Mouse (Mus musculus) splenic B cell, adult 2 months (primary cell): ENCODE results near the gene Ccdc12.

Experiments
- DNase-seq: peaks from one replicate; pipeline ENCODE4 v3.0.0-alpha.2; 2011; ENCODE audit warnings: low read depth, low spot score
- H3K27me3 ChIP-seq: 2 replicates; pipeline ENCODE4 v1.6.1; 2012; ENCODE audit warnings: mild to moderate bottlenecking, low read length, moderate library complexity, mixed read lengths; ENCODE audit not compliant: control insufficient read depth, poor library complexity, insufficient read depth, severe bottlenecking
- H3K36me3 ChIP-seq: 2 replicates; pipeline ENCODE4 v1.6.1; 2012; ENCODE audit warnings: mild to moderate bottlenecking, low read length, moderate library complexity, mixed read lengths; ENCODE audit not compliant: control insufficient read depth, poor library complexity, insufficient read depth, severe bottlenecking

Gene Ccdc12

GRCm38 (mm10) chr9:110719977-110720376 is 63.7 kb downstream of the Ccdc12 start:
- Histone ChIP-seq H3K27me3 (no peaks in the 10 kb centered on the region), H3K36me3 (no peaks in the 10 kb centered on the region)
- DNase-seq: no peak

- no peaks in the 10 kb centered on the region for H3K36me3 ChIP-seq
- no peak for DNase-seq
Observed at GRCm38 (mm10) chr9:110722060-110722459, 65.8 kb downstream of the Ccdc12 start.

GRCm38 (mm10) chr9:110725721-110726135 is 69.4 kb downstream of the Ccdc12 start:
- Histone ChIP-seq H3K36me3 (no peaks in the 10 kb centered on the region), H3K27me3 (no peaks in the 10 kb centered on the region)
- no peak for DNase-seq

More at GRCm38 (mm10) chr9:110722060-110722459, 65.8 kb downstream of the Ccdc12 start:
- H3K27me3 ChIP-seq: no peaks in the 10 kb centered on the region

GRCm38 (mm10) chr9:110726867-110727266 is 70.6 kb downstream of the Ccdc12 start:
- Histone ChIP-seq H3K36me3 (no peaks in the 10 kb centered on the region), H3K27me3 (no peaks in the 10 kb centered on the region)
- DNase-seq: peak; percentile 17

- H3K36me3 ChIP-seq: no peaks in the 10 kb centered on the region
- no peaks in the 10 kb centered on the region for H3K27me3 ChIP-seq
- DNase-seq: peak; percentile 56
Observed at GRCm38 (mm10) chr9:110729841-110730240, 73.5 kb downstream of the Ccdc12 start.

- H3K27me3 ChIP-seq: no peaks in the 10 kb centered on the region
- DNase-seq: no peak
- H3K36me3 ChIP-seq: no peaks in the 10 kb centered on the region
Observed at GRCm38 (mm10) chr9:110731859-110732258, 75.6 kb downstream of the Ccdc12 start.

- H3K36me3 ChIP-seq: no peaks in the 10 kb centered on the region
- H3K27me3 ChIP-seq: no peaks in the 10 kb centered on the region
- DNase-seq: peak; percentile 57
Observed at GRCm38 (mm10) chr9:110732623-110733022, 76.3 kb downstream of the Ccdc12 start.

GRCm38 (mm10) chr9:110733102-110733501 is 76.8 kb downstream of the Ccdc12 start:
- Histone ChIP-seq H3K36me3 (no peaks in the 10 kb centered on the region), H3K27me3 (no peaks in the 10 kb centered on the region)
- no peak for DNase-seq

GRCm38 (mm10) chr9:110734154-110734553 is 77.9 kb downstream of the Ccdc12 start:
- Histone ChIP-seq H3K36me3 (no peaks in the 10 kb centered on the region), H3K27me3 (no peaks in the 10 kb centered on the region)
- no peak for DNase-seq

- H3K27me3 ChIP-seq: no peaks in the 10 kb centered on the region
- H3K36me3 ChIP-seq: no peaks in the 10 kb centered on the region
- DNase-seq: no peak
Observed at GRCm38 (mm10) chr9:110736362-110736761, 80.1 kb downstream of the Ccdc12 start.

- Histone ChIP-seq H3K27me3 (no peaks in the 10 kb centered on the region), H3K36me3 (no peaks in the 10 kb centered on the region)
- no peak for DNase-seq
Observed at GRCm38 (mm10) chr9:110738054-110738453, 81.8 kb downstream of the Ccdc12 start.

GRCm38 (mm10) chr9:110739961-110740360 is 83.7 kb downstream of the Ccdc12 start:
- no peaks in the 10 kb centered on the region for H3K27me3 ChIP-seq
- DNase-seq: no peak
- no peaks in the 10 kb centered on the region for H3K36me3 ChIP-seq

GRCm38 (mm10) chr9:110741711-110742294 is 85.5 kb downstream of the Ccdc12 start, which contains the start of gene Myl3:
Gene Myl3 (plus strand): TSS chr9:110741861.
- no peak for DNase-seq
- Histone ChIP-seq H3K27me3 (no peaks in the 10 kb centered on the region), H3K36me3 (no peaks in the 10 kb centered on the region)

GRCm38 (mm10) chr9:110742295-110742950 is 86.1 kb downstream of the Ccdc12 start:
- Histone ChIP-seq H3K27me3 (no peaks in the 10 kb centered on the region), H3K36me3 (no peaks in the 10 kb centered on the region)
- peak; percentile 12 for DNase-seq

GRCm38 (mm10) chr9:110742951-110743455 is 86.7 kb downstream of the Ccdc12 start:
- peak; percentile 13 for DNase-seq
- no peaks in the 10 kb centered on the region for H3K36me3 ChIP-seq
- no peaks in the 10 kb centered on the region for H3K27me3 ChIP-seq
